Mouse (Mus musculus) large intestine, adult 2 months (tissue): Measurements from ENCODE around the gene Elmod3. TPM values are rescaled to one million over a fixed set of nuclear protein-coding genes. Genes with fewer than 3 reads are reported as not detected.

Experiments
- polyA plus RNA-seq: library from polyadenylated mRNA; depleted of rRNA; stranded (reverse); fragments of >200 nt; gene quantifications from 2 replicates; pipeline ENCODE4 v1.2.3, GENCODE M21; 2012; rRNA removed

Gene Elmod3
- polyA plus RNA-seq, 1 experiment: 18.3 TPM

Other genes with a start within 250 kb of the Elmod3 start
- 13.4 and 16.6 TPM in 2 replicates for gene Tmem150a, start 243.0 kb downstream of the Elmod3 start, polyA plus RNA-seq
- 82.5 and 102 TPM in 2 replicates for gene Rnf181, start 231.5 kb downstream of the Elmod3 start, polyA plus RNA-seq
- gene Vamp5, start 217.9 kb downstream of the Elmod3 start, polyA plus RNA-seq: 19.3 and 21.7 TPM in 2 replicates
- 280 and 288 TPM in 2 replicates for gene Vamp8, start 207.7 kb downstream of the Elmod3 start, polyA plus RNA-seq
- gene Ggcx, start 184.1 kb downstream of the Elmod3 start, polyA plus RNA-seq: 9.3 and 12.4 TPM in 2 replicates
- gene Mat2a, start 158.9 kb downstream of the Elmod3 start, polyA plus RNA-seq: 50.9 and 66.5 TPM in 2 replicates
- gene Sh2d6, start 76.7 kb downstream of the Elmod3 start, polyA plus RNA-seq: 11.3 and 17.2 TPM in 2 replicates
- 27.2 and 38.0 TPM in 2 replicates for gene Capg, start 54.0 kb downstream of the Elmod3 start, polyA plus RNA-seq
- 22.9 and 40.1 TPM in 2 replicates for gene Retsat, start 62 bp upstream of the Elmod3 start, polyA plus RNA-seq
- 33.6 and 40.9 TPM in 2 replicates for gene Tgoln1, start 18.6 kb upstream of the Elmod3 start, polyA plus RNA-seq
- 3.9 and 4.9 TPM in 2 replicates for gene Tcf7l1, start 190.8 kb upstream of the Elmod3 start, polyA plus RNA-seq